In genomic region chr4:133247806-133248449, GRCm38 (mm10) we compare ENCODE assay signal across 11 mouse cellular contexts. TPM values are rescaled to one million over a fixed set of nuclear protein-coding genes. Genes with fewer than 3 reads are reported as not detected.
A peak's percentile ranks its signal among the peaks of the same experiment; 100 is the strongest.
DNase-seq lines count a peak whose midpoint lies in the region; ATAC-seq and TF ChIP-seq lines count a peak whose summit lies in the region.
"Had no signal": no experiment of that assay in that cellular context is flagged by ENCODE, and none has a peak within 500 bp of the region (broad histone marks: within the 10 kb centered on the region; RNA-seq: fewer than 3 reads in every experiment).

No protein-coding gene starts in this region.

- H3K4me2 ChIP-seq in lung, postnatal 0 days (replicated peaks; ENCODE audit: low read depth, low read length), result no peak overlapping the region
- peak overlapping the region; percentile 62 for H3K4me2 ChIP-seq in liver, embryonic 14.5 days (ENCODE audit: low read depth)
- H3K4me2 ChIP-seq in stomach, embryonic 15.5 days, result no peak overlapping the region
- H3K4me2 ChIP-seq in hindbrain, embryonic 14.5 days (replicated peaks), result no peak overlapping the region

- DNase-seq in lung, postnatal 0 days (ENCODE audit: low spot score), result peak; percentile 11
- no peak for DNase-seq in lung, postnatal 14 days
- peak; percentile 88 for DNase-seq in c-Kit-positive CD71-positive TER-119-positive erythroid progenitor cells, embryonic 14.5 days (ENCODE audit: low spot score)
- DNase-seq in liver, embryonic 14.5 days (ENCODE audit: low read depth in 3 of 3, low spot score in 3 of 3), result peak; percentile 85 to 87 (median 86)
- DNase-seq in hindbrain, embryonic 14.5 days (ENCODE audit: low spot score), result no peak
- no peak for DNase-seq in kidney, adult 9 months
- no peak for DNase-seq in right cerebral cortex, postnatal 25 days
- DNase-seq: cerebellum, adult 11-12 months; thymus, adult 2 months had no signal

- H3K27me3 ChIP-seq in lung, postnatal 0 days (replicated peaks; ENCODE audit: insufficient read depth, low read length), result 0 out of 2 replicates have a peak, but pooled peaks cover 24% of the 10 kb centered on the region
- H3K27me3 ChIP-seq in liver, embryonic 14.5 days (ENCODE audit: control insufficient read depth, insufficient read depth, low read length), result peaks cover 12% of the 10 kb centered on the region
- peaks cover 40% of the 10 kb centered on the region for H3K27me3 ChIP-seq in stomach, embryonic 15.5 days (replicated peaks)
- peaks cover 71% of the 10 kb centered on the region for H3K27me3 ChIP-seq in hindbrain, embryonic 14.5 days (ENCODE audit: control insufficient read depth, insufficient read depth, low read length)

- no peak overlapping the region for H3K9ac ChIP-seq in lung, postnatal 0 days (replicated peaks; ENCODE audit: low read depth)
- H3K9ac ChIP-seq in liver, embryonic 14.5 days (replicated peaks), result peak overlapping the region; percentile 18
- no peak overlapping the region for H3K9ac ChIP-seq in stomach, embryonic 15.5 days
- H3K9ac ChIP-seq in hindbrain, embryonic 14.5 days, result no peak overlapping the region

- TF ChIP-seq EP300 in lung, postnatal 0 days (IDR thresholded peaks at IDR 0.05), result no peak
- peak; percentile 81 for TF ChIP-seq EP300 in liver, embryonic 14.5 days (IDR thresholded peaks at IDR 0.05; ENCODE audit: low read depth)

- H3K4me1 ChIP-seq in lung, postnatal 0 days (ENCODE audit: insufficient read depth, low read depth, low read length), result peaks cover 7% of the 10 kb centered on the region; the same call in 1 of the 2 replicates
- peaks cover 28 to 38% of the 10 kb centered on the region in 2 experiments for H3K4me1 ChIP-seq in liver, embryonic 14.5 days (replicated peaks; ENCODE audit: control insufficient read depth in 2 of 2, insufficient read depth in 2 of 2, low read length in 1 of 2)
- H3K4me1 ChIP-seq in stomach, embryonic 15.5 days, result peaks cover 12% of the 10 kb centered on the region; the same call in 1 of the 2 replicates
- peaks cover 8% of the 10 kb centered on the region for H3K4me1 ChIP-seq in hindbrain, embryonic 14.5 days (replicated peaks; ENCODE audit: control insufficient read depth, insufficient read depth, low read length)

- no peaks in the 10 kb centered on the region for H3K9me3 ChIP-seq in lung, postnatal 0 days (ENCODE audit: low read length)
- no peaks in the 10 kb centered on the region for H3K9me3 ChIP-seq in liver, embryonic 14.5 days (ENCODE audit: control insufficient read depth, low read length)
- no peaks in the 10 kb centered on the region for H3K9me3 ChIP-seq in stomach, embryonic 15.5 days
- H3K9me3 ChIP-seq in hindbrain, embryonic 14.5 days (ENCODE audit: control insufficient read depth, low read length), result no peaks in the 10 kb centered on the region

- peaks cover 13% of the 10 kb centered on the region for H3K36me3 ChIP-seq in lung, postnatal 0 days (ENCODE audit: insufficient read depth, low read length)
- H3K36me3 ChIP-seq in liver, embryonic 14.5 days (replicated peaks; ENCODE audit: control insufficient read depth, insufficient read depth, low read depth), result no peaks in the 10 kb centered on the region
- H3K36me3 ChIP-seq in stomach, embryonic 15.5 days, result no peaks in the 10 kb centered on the region
- no peaks in the 10 kb centered on the region for H3K36me3 ChIP-seq in hindbrain, embryonic 14.5 days (replicated peaks; ENCODE audit: control insufficient read depth, insufficient read depth)

- ATAC-seq in lung, postnatal 0 days, result no peak
- ATAC-seq in liver, embryonic 14.5 days (ENCODE audit: insufficient read depth), result peak; percentile 94
- peak; percentile 69; the same call in 1 of the 2 replicates for ATAC-seq in stomach, embryonic 15.5 days (ENCODE audit: insufficient read depth, low FRiP score, low read depth)
- no peak for ATAC-seq in hindbrain, embryonic 14.5 days (ENCODE audit: low FRiP score)

- no peak overlapping the region for H3K4me3 ChIP-seq in lung, postnatal 0 days (ENCODE audit: low read depth, low read length)
- peak overlapping the region; percentile 16 to 21; a peak in 2 of 4 replicates for H3K4me3 ChIP-seq in liver, embryonic 14.5 days (ENCODE audit: insufficient read depth in 1 of 2, low read depth in 2 of 2, low read length in 2 of 2)
- no peak overlapping the region for H3K4me3 ChIP-seq in stomach, embryonic 15.5 days (replicated peaks)
- no peak overlapping the region for H3K4me3 ChIP-seq in hindbrain, embryonic 14.5 days (replicated peaks; ENCODE audit: low read length)

- 61% methylated on average over 13 of the region's 13 CpGs for WGBS in lung, postnatal 0 days
- 12% methylated on average over 13 of the region's 13 CpGs for WGBS in liver, embryonic 14.5 days (ENCODE audit: insufficient replicate concordance)
- WGBS in stomach, embryonic 15.5 days, result 66% methylated on average over 13 of the region's 13 CpGs
- 82% methylated on average over 13 of the region's 13 CpGs for WGBS in hindbrain, embryonic 14.5 days

- no peak for TF ChIP-seq CTCF in lung, postnatal 0 days (IDR thresholded peaks at IDR 0.05)
- TF ChIP-seq CTCF in liver, embryonic 14.5 days (IDR thresholded peaks at IDR 0.05; ENCODE audit: low read depth), result peak; percentile 6; the same call in 1 of the 2 replicates

- H3K27ac ChIP-seq in lung, postnatal 0 days (ENCODE audit: low read length), result no peak overlapping the region
- H3K27ac ChIP-seq in liver, embryonic 14.5 days, result peak overlapping the region; percentile 80
- H3K27ac ChIP-seq in stomach, embryonic 15.5 days, result no peak overlapping the region
- no peak overlapping the region for H3K27ac ChIP-seq in hindbrain, embryonic 14.5 days

RNA-seq across cellular contexts. Expression of gene Map3k6, which starts 7.3 kb away (rescaled TPM):
- 7.8 and 18.7 TPM in 2 replicates for polyA plus RNA-seq in lung, postnatal 0 days (2015; fragmentation: Nextera tagmentation; extraction: Ambion mirVana)
- 2.0 and 2.4 TPM in 2 replicates for polyA plus RNA-seq in liver, embryonic 14.5 days (2012; rRNA removed)
- polyA plus RNA-seq in liver, embryonic 14.5 days (2014; fragmentation: Nextera tagmentation; extraction: Ambion mirVana), result 1.2 and 1.5 TPM in 2 replicates
- polyA plus RNA-seq in stomach, embryonic 15.5 days (2015; fragmentation: Nextera tagmentation; extraction: Ambion mirVana), result 5.0 and 8.6 TPM in 2 replicates
- 1.7 and 3.0 TPM in 2 replicates for polyA plus RNA-seq in hindbrain, embryonic 14.5 days (2014; fragmentation: Nextera tagmentation; extraction: Ambion mirVana)

RNA-seq across cellular contexts. Expression of gene Sytl1, which starts 15.0 kb away (rescaled TPM):
- polyA plus RNA-seq in lung, postnatal 0 days (2015; fragmentation: Nextera tagmentation; extraction: Ambion mirVana), result 3.1 and 3.3 TPM in 2 replicates
- polyA plus RNA-seq in liver, embryonic 14.5 days (2012; rRNA removed), result 0.52 and 0.56 TPM in 2 replicates
- 0.48 and 0.80 TPM in 2 replicates for polyA plus RNA-seq in liver, embryonic 14.5 days (2014; fragmentation: Nextera tagmentation; extraction: Ambion mirVana)
- polyA plus RNA-seq in stomach, embryonic 15.5 days (2015; fragmentation: Nextera tagmentation; extraction: Ambion mirVana), result 17.0 and 29.0 TPM in 2 replicates
- polyA plus RNA-seq in hindbrain, embryonic 14.5 days (2014; fragmentation: Nextera tagmentation; extraction: Ambion mirVana), result 0.26 and 0.43 TPM in 2 replicates

RNA-seq across cellular contexts. Expression of gene Tmem222, which starts 29.7 kb away (rescaled TPM):
- 47.2 and 58.1 TPM in 2 replicates for polyA plus RNA-seq in lung, postnatal 0 days (2015; fragmentation: Nextera tagmentation; extraction: Ambion mirVana)
- polyA plus RNA-seq in liver, embryonic 14.5 days (2012; rRNA removed), result 31.6 and 35.3 TPM in 2 replicates
- 36.4 and 38.7 TPM in 2 replicates for polyA plus RNA-seq in liver, embryonic 14.5 days (2014; fragmentation: Nextera tagmentation; extraction: Ambion mirVana)
- polyA plus RNA-seq in stomach, embryonic 15.5 days (2015; fragmentation: Nextera tagmentation; extraction: Ambion mirVana), result 73.6 and 74.2 TPM in 2 replicates
- polyA plus RNA-seq in hindbrain, embryonic 14.5 days (2014; fragmentation: Nextera tagmentation; extraction: Ambion mirVana), result 119 and 121 TPM in 2 replicates

RNA-seq across cellular contexts. Expression of gene Gpr3, which starts 35.6 kb away (rescaled TPM):
- not detected in 2 replicates for polyA plus RNA-seq in lung, postnatal 0 days (2015; fragmentation: Nextera tagmentation; extraction: Ambion mirVana)
- 0.02 TPM in 1 of 2 replicates, not detected in the other for polyA plus RNA-seq in liver, embryonic 14.5 days (2012; rRNA removed)
- not detected in 2 replicates for polyA plus RNA-seq in liver, embryonic 14.5 days (2014; fragmentation: Nextera tagmentation; extraction: Ambion mirVana)
- 0.13 and 0.23 TPM in 2 replicates for polyA plus RNA-seq in stomach, embryonic 15.5 days (2015; fragmentation: Nextera tagmentation; extraction: Ambion mirVana)
- polyA plus RNA-seq in hindbrain, embryonic 14.5 days (2014; fragmentation: Nextera tagmentation; extraction: Ambion mirVana), result 1.5 and 2.3 TPM in 2 replicates
- polyA plus RNA-seq: intestine, embryonic 14.5 days; thymus, adult 2 months had no signal

RNA-seq across cellular contexts. Expression of gene Cd164l2, which starts 36.0 kb away (rescaled TPM):
- 8.7 and 10.3 TPM in 2 replicates for polyA plus RNA-seq in lung, postnatal 0 days (2015; fragmentation: Nextera tagmentation; extraction: Ambion mirVana)
- polyA plus RNA-seq in liver, embryonic 14.5 days (2012; rRNA removed), result 0.05 and 0.06 TPM in 2 replicates
- not detected in 2 replicates for polyA plus RNA-seq in liver, embryonic 14.5 days (2014; fragmentation: Nextera tagmentation; extraction: Ambion mirVana)
- 6.8 and 7.8 TPM in 2 replicates for polyA plus RNA-seq in stomach, embryonic 15.5 days (2015; fragmentation: Nextera tagmentation; extraction: Ambion mirVana)
- polyA plus RNA-seq in hindbrain, embryonic 14.5 days (2014; fragmentation: Nextera tagmentation; extraction: Ambion mirVana), result 2.2 TPM in 2 replicates

Comparison
In these comparisons a context has a peak if more than half of its experiments do, and no peak if none do; other contexts are left out.
1. DNase-seq: peak in lung, postnatal 0 days (single experiment), c-Kit-positive CD71-positive TER-119-positive erythroid progenitor cells, embryonic 14.5 days (single experiment) and liver, embryonic 14.5 days (3 of 3); none in lung, postnatal 14 days (single experiment), hindbrain, embryonic 14.5 days (single experiment), kidney, adult 9 months (single experiment) and right cerebral cortex, postnatal 25 days (single experiment).
2. ATAC-seq: peak in liver, embryonic 14.5 days (single experiment) and stomach, embryonic 15.5 days (single experiment); none in lung, postnatal 0 days (single experiment) and hindbrain, embryonic 14.5 days (single experiment).
3. H3K4me3 ChIP-seq: peak in liver, embryonic 14.5 days (2 of 2); none in lung, postnatal 0 days (single experiment), stomach, embryonic 15.5 days (single experiment) and hindbrain, embryonic 14.5 days (single experiment).